Mouse (Mus musculus): ENCODE measurements at regions not wholly inside any gene's neighbourhood (a gene's known extent, or its start where the extent isn't known, plus 50 kb on each side); places are given as distances from the start of the nearest gene placed in this dataset.

DNA sequence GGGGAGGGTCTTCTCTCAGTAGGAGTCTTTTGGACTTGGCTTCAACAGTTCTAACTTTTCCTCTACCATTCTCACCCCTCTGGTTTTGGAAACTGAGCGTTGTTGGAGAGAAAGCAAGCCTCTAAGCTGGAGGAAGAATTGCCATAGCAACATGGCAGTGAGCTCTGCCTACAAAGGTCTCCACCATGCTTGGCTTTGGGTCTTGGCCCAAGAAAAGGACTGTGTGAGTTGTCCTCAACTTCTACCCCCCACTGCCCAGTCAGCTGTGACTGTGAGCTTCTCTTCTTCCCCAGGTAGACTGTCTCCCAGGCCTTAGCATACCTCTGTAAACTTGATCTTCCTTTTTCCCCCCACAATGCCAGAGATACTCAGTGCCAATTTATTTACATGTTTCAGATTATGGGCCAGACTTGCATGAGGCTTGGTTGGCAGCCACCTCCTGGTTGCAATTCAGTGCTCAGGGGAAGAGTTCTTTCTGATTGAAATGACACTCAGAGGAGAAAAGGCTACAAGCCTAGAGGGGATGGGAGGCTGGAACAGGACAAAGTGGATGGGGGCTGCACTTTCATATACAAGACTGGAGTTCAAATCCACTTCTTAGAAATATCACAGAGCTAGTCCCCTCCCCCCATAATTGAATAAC, 147.0 kb downstream of the 9330182O14Rik start:
- Histone ChIP-seq H3K9ac (ENCODE audit: control insufficient read depth, low read depth, low read length, poor library complexity, severe bottlenecking) (no peak overlapping the region), H3K79me2 (ENCODE audit: control insufficient read depth, insufficient read depth, low read length, poor library complexity) (no peaks in the 10 kb centered on the region), H3K27ac (ENCODE audit: control insufficient read depth, low read depth, low read length) (no peak overlapping the region), H3K27me3 (ENCODE audit: control insufficient read depth in 1 of 2, insufficient read depth in 2 of 2, low read length in 2 of 2) (no peaks in the 10 kb centered on the region), H3K4me1 (ENCODE audit: control insufficient read depth in 1 of 2, insufficient read depth in 2 of 2, low read length in 2 of 2) (no peaks in the 10 kb centered on the region), H3K4me3 (ENCODE audit: control insufficient read depth in 1 of 2, insufficient read depth in 1 of 2, low read depth in 2 of 2, low read length in 2 of 2) (no peak overlapping the region), H3K9me3 (replicated peaks; ENCODE audit: insufficient read depth, low read length) (no peaks in the 10 kb centered on the region), H3K36me3 (ENCODE audit: control insufficient read depth in 1 of 2, insufficient read depth in 2 of 2, low read length in 2 of 2) (no peaks in the 10 kb centered on the region)
- no peak for DNase-seq (ENCODE audit: low read depth, low spot score)
- TF ChIP-seq BHLHE40 (IDR thresholded peaks at IDR 0.05; ENCODE audit: borderline replicate concordance, low read depth, low read length) (no peak), CHD2 (IDR thresholded peaks at IDR 0.05; ENCODE audit: low read length) (no peak), MAX (IDR thresholded peaks at IDR 0.05; ENCODE audit: low read length) (no peak), NRF1 (IDR thresholded peaks at IDR 0.05; ENCODE audit: insufficient read depth, low read depth, low read length, poor library complexity, severe bottlenecking) (no peak), SMC3 (IDR thresholded peaks at IDR 0.05; ENCODE audit: low read depth, low read length) (no peak), GABPA (IDR thresholded peaks at IDR 0.05; ENCODE audit: low read depth, low read length) (no peak), RAD21 (IDR thresholded peaks at IDR 0.05; ENCODE audit: low read depth, low read length) (no peak), KAT2A (conservative IDR thresholded peaks at IDR 0.05; ENCODE audit: low read depth, low read length) (no peak), SIN3A (IDR thresholded peaks at IDR 0.05; ENCODE audit: low read length) (no peak), ELF1 (IDR thresholded peaks at IDR 0.05; ENCODE audit: low read depth, low read length) (no peak)

DNA sequence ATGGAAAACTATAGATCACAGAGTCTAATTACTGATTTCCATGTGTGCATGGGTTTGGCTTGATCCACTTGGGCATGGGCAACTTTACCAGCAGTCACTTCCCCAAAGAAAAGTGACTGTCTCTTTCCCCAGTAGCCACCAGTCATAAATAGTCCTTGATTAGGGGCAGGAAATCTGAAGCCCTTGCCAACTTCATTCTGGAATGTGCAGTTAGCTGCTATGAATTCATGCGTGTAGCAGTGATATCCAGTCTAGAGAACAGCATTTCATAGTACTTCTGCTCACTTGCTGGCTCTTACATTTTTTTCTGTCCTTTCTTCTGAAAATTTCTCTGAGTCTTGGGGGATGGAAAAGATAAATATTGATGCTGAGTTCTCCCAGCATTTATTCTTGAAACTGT, 157.4 kb downstream of the 9330182O14Rik start:
- H3K9me3 ChIP-seq (replicated peaks; ENCODE audit: insufficient read depth, low read length) = no peaks in the 10 kb centered on the region
- no peak overlapping the region for H3K4me3 ChIP-seq (ENCODE audit: control insufficient read depth in 1 of 2, insufficient read depth in 1 of 2, low read depth in 2 of 2, low read length in 2 of 2)
- H3K27ac ChIP-seq (ENCODE audit: control insufficient read depth, low read depth, low read length) = no peak overlapping the region
- no peaks in the 10 kb centered on the region for H3K27me3 ChIP-seq (ENCODE audit: control insufficient read depth in 1 of 2, insufficient read depth in 2 of 2, low read length in 2 of 2)
- H3K4me1 ChIP-seq (ENCODE audit: control insufficient read depth in 1 of 2, insufficient read depth in 2 of 2, low read length in 2 of 2) = no peaks in the 10 kb centered on the region
- H3K9ac ChIP-seq (ENCODE audit: control insufficient read depth, low read depth, low read length, poor library complexity, severe bottlenecking) = no peak overlapping the region
- H3K36me3 ChIP-seq (ENCODE audit: control insufficient read depth in 1 of 2, insufficient read depth in 2 of 2, low read length in 2 of 2) = no peaks in the 10 kb centered on the region
- no peaks in the 10 kb centered on the region for H3K79me2 ChIP-seq (ENCODE audit: control insufficient read depth, insufficient read depth, low read length, poor library complexity)
- no peak for DNase-seq (ENCODE audit: low read depth, low spot score)
- TF ChIP-seq MYB (IDR thresholded peaks at IDR 0.05; ENCODE audit: low read depth, low read length) (no peak), MEF2A (IDR thresholded peaks at IDR 0.05; ENCODE audit: extremely low read depth, insufficient replicate concordance, low read depth, low read length, poor library complexity, severe bottlenecking) (no peak), SMC3 (IDR thresholded peaks at IDR 0.05; ENCODE audit: low read depth, low read length) (no peak), ELF1 (IDR thresholded peaks at IDR 0.05; ENCODE audit: low read depth, low read length) (no peak), POLR2AphosphoS5 (IDR thresholded peaks at IDR 0.05; ENCODE audit: borderline replicate concordance, low read depth, low read length) (no peak), KAT2A (conservative IDR thresholded peaks at IDR 0.05; ENCODE audit: low read depth, low read length) (no peak), GABPA (IDR thresholded peaks at IDR 0.05; ENCODE audit: low read depth, low read length) (no peak), ZKSCAN1 (IDR thresholded peaks at IDR 0.05; ENCODE audit: low read depth, low read length) (no peak), MAFK (IDR thresholded peaks at IDR 0.05; ENCODE audit: borderline replicate concordance, low read depth, low read length) (no peak)

Data from MEL (cell line).